Mouse (Mus musculus) heart, postnatal 25 days (tissue): Measurements from ENCODE around the gene Slc52a3. TPM values are rescaled to one million over a fixed set of nuclear protein-coding genes. Genes with fewer than 3 reads are reported as not detected.
A peak's percentile ranks its signal among the peaks of the same experiment; 100 is the strongest.

Experiments used
- DNase-seq: peaks from one replicate; pipeline ENCODE4 v3.0.0; 2022; ENCODE audit warnings: low spot score
- intact Hi-C: fragments of 180-260 bp; cut with DNase I; formaldehyde crosslinking; loops from one replicate; pipeline ENCODE4 v1.15.1; 2025
- total RNA-seq, 2 experiments: library from RNA; stranded (reverse); gene quantifications; 2 replicates each; pipeline ENCODE4 v1.2.3; 2021

Gene Slc52a3
- total RNA-seq, 2 experiments from 2014 or later: 1.8 to 1.9 TPM

DNA sequence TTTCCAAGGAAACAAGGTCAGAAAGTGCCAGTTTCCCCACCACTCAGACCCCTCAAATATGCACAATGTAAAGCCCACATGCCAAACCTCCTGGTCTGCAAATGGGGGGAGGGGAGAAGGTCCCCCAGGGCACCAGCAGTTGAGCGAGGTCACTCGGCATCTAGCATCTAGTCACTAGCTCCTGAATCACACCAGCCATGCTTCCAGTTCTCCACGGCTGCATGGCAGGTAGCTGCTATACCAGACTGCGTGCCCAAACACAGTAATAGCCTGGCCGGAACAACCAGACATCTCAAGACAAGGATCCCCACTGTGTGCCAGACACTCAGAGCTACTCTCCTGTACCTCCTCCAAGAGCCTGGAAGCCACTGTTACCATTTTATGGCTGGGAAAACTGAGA lies 24.6 kb upstream of the Slc52a3 start:
- no peak for DNase-seq
- intact Hi-C loops: loop anchor here (10.0 kb wide), 1 partner anchor 227 kb away; the partner anchor contains the start of gene Psmf1

GRCm38 (mm10) chr2:151972880-151973594 lies 23.3 kb upstream of the Slc52a3 start:
- intact Hi-C loops: loop anchor here (10.0 kb wide), 1 partner anchor 228 kb away; the partner anchor contains the start of gene Psmf1
- DNase-seq: no peak

- no peak for DNase-seq
- intact Hi-C loops: loop anchor here (10.0 kb wide), 1 partner anchor 229 kb away; the partner anchor contains the start of gene Psmf1
These were observed 22.4 kb upstream of the Slc52a3 start for GRCm38 (mm10) chr2:151973595-151974562.

DNA sequence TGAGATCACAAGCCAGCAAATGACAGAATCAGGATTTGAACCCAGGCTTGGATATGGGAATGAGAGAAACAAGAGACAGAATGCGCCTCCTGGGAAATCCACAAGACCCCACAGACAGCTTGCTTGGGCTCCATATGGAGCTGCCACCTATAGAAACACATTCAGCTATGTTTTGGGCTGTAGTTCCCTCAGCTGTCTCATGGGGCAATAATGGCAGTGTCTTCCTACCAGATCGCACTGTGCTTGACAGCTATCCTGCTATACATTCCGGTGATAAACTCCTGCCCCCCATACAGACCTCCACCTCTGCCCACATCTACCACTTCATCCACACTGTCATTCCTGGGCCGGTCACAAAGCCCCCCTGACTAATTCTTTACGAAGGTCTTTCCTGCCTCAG lies 21.0 kb upstream of the Slc52a3 start:
- intact Hi-C loops: loop anchor here (10.0 kb wide), 1 partner anchor 230 kb away; the partner anchor contains the start of gene Psmf1
- no peak for DNase-seq

- DNase-seq: no peak
- intact Hi-C loops: loop anchor here (10.0 kb wide), 1 partner anchor 231 kb away; the partner anchor contains the start of gene Psmf1
These were observed 20.2 kb upstream of the Slc52a3 start for GRCm38 (mm10) chr2:151976067-151976466.

DNA sequence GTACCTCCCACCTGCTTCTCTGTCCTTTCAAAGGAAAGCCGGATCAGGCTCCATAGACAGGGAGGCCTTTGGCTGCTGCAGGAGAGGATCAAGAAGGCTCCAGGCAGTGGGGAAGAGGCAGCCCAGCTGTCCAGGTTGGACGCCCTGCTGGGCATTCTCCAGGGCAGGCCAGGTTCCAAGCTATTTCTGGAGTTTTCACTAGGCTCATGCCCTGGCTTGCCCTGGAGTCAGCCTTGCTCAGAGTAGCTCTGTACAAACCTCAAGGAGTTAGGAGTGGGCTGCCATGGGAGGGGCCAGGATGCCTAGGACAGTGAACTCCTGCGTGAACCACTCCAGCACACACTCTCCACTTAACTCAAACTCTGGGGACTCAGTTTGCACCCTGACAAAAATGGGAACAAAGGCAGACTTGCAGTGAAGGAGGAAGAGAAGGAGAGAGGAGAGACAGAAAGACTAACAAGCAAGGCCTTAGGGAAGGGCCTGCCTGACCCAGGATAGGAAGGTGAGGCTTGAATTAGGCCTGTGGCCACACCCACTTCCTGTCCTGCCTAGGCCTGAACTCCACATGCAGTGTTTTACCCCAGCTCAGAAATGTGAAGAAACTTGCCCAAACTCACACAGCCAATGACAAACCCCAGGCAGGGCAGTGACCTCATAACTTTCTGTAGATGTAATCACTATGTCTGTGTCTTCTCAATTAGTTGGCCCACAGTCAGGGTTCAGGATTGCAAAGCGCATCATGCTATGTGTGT lies 18.4 kb upstream of the Slc52a3 start:
- intact Hi-C loops: loop anchor here (10.0 kb wide), 1 partner anchor 233 kb away; the partner anchor contains the start of gene Psmf1
- no peak for DNase-seq

- intact Hi-C loops: loop anchor here (10.0 kb wide), 1 partner anchor 234 kb away; the partner anchor contains the start of gene Psmf1
- no peak for DNase-seq
These were observed 17.8 kb upstream of the Slc52a3 start for GRCm38 (mm10) chr2:151978494-151978893.

DNA sequence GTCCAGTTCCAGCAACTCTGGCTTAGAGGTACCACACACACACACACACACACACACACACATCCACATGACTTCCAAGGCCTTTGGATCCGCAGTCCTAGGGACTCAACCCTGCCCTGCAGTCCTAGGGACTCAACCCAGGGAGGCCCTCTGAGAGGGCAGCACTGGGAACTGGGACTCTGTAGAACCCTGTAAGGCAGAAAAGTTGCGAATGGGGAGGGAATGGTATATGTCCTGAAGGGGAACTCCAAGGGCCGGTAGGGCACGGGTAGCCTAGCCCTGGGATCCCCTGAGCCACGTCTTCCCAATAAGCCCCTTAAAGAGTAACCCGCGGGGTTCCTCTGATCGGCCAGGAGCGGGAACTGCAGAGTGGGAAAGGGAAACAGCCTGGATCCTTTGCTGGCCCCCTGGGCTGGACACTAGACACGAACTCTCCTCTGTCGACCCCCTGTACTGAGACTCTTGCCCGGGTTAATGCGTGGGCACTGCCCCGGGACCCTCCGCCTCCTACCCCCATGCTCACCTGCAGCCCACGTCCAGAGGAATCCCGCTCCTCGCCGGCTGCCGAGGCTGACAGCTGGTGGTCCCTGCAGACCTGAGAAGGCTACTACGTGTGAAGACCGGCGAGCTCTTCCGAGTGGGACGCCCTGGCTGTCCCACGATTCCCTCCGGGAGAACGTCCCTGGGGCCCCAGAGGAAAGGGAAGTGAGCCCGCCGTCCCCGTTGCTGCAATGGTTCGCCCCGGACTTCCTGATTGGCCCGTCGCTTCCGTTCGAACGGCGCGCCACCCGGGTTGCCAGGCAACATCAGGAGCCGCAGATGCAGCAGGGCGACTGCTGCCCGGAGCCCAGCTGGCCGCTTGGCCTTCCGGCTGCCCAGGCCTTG lies 16.6 kb upstream of the Slc52a3 start, which contains the start of gene Fam110a:
Gene Fam110a (minus strand): TSS at position 750 of the 885 bp plus-strand sequence.
- intact Hi-C loops: loop anchor here (10.0 kb wide), 1 partner anchor 235 kb away; the partner anchor contains the start of gene Psmf1
- peak; percentile 88 for DNase-seq

GRCm38 (mm10) chr2:151980355-151980693 lies 16.0 kb upstream of the Slc52a3 start:
- no peak for DNase-seq
- intact Hi-C loops: no loop called here

DNA sequence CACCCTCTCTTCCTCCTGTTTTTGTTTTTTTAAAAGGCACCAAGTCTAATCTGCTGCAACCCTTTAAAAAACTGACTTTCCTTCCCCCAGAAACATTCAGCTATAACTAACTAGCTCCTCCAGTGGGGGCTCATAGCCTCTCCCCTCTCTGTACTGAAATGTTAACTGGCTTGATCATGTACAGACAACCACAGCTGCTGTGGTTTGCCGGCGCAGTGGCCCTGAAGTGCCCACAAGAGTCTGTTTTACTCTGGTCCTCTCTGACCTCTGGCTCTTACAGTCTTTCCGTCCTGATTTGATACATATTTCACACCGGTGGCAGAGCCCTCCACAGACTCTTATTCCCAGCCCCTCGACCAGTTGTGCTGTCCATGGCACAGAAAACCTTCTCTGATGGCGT lies 15.0 kb upstream of the Slc52a3 start:
- DNase-seq: no peak
- intact Hi-C loops: no loop called here

DNA sequence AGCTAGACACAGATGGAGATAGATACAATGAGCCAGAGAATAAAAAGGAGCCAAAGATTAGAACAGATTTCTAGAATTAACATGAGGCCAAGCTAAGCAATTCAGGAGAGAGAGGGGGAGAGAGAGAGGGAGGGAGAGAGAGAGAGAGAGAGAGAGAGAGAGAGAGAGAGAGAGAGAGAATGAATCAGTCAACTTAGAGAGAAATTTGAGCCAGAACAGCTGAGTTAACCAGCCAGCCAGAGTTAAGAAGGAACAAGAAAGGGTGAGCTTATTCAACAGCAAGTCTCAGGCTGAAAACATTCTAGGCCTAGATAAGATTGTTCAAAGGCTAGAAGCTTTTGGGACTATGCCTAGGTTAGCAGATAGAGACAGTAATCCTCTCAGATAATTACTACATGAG lies 13.8 kb upstream of the Slc52a3 start:
- DNase-seq: no peak
- intact Hi-C loops: no loop called here

DNA sequence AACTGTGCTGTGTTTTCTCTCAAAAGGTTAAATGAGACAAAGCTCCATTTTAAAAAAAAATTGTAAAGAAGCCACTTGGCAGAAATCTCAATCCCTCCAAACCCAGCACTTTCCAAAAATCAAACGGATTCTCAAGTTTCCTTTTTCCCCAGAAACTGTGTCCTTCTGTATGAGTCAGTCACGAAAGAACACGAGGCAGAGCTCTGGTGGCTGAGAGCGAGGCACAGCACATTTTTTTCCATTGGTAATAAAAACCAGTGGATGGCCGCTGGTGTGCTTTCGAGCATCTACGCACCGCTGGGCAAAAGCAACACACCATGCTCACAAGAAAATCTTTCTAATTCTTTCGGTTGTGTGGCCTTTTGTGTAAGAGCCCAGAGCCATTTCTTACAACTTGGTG lies 12.3 kb upstream of the Slc52a3 start:
- no peak for DNase-seq
- intact Hi-C loops: no loop called here

DNA sequence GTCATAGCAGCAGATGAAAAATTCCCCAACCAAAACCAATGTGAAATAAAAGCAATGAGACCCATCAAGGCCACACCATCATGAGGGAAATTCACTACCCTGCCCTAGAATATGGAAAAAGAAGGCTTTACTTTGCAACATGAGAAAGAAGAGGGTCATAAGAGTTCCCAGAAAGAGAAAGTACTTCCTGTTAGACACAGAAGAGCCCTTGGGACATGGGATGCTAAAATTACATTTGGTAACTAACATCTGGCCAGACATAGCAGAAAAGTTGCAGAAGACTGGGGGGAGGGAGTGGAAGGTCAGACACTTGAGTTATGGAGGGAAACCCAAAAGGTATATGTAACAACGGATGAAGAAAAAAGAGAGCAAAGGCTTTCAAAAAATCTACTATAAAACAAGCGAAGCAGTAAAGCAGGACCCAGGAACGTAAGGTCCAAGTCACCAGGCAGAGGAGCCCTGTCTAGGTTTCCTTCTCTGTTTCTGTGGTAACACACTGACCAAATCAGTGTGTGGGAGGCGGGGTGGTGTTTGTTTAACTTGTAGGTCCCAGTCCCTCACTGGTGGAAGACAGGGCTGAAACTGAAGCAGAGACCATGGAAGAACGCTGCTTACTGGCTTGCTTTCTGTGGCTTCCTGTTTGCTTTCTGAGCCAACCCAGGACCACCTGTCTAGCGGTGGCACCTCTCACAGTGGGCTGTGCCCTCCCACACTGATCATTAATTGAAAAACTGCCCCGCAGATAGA lies 10.7 kb upstream of the Slc52a3 start:
- no peak for DNase-seq
- intact Hi-C loops: no loop called here

GRCm38 (mm10) chr2:151986958-151987357 lies 9.4 kb upstream of the Slc52a3 start:
- DNase-seq: no peak
- intact Hi-C loops: no loop called here

GRCm38 (mm10) chr2:151988978-151989377 lies 7.3 kb upstream of the Slc52a3 start:
- no peak for DNase-seq
- intact Hi-C loops: no loop called here

DNA sequence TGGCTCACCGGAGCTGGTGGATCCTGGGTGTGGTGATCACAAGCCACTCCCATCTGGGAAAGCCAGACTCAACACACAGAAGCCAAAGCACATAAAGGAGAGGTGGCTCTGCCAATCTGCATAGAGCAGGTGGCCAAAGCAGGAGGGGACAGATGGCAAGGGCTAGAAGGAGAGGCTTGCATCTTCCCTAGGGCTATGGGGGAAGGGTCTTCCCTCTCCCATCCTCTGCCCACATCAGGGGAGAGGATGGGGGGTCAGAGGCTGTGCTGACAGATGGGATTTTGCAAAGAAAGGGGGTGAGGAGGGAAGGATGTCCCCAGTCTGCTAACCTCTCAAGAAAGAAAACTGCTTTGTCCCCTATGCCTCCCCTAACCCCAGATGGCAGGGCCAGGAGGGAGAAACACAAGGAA lies 5.3 kb upstream of the Slc52a3 start:
- DNase-seq: no peak
- intact Hi-C loops: no loop called here

DNA sequence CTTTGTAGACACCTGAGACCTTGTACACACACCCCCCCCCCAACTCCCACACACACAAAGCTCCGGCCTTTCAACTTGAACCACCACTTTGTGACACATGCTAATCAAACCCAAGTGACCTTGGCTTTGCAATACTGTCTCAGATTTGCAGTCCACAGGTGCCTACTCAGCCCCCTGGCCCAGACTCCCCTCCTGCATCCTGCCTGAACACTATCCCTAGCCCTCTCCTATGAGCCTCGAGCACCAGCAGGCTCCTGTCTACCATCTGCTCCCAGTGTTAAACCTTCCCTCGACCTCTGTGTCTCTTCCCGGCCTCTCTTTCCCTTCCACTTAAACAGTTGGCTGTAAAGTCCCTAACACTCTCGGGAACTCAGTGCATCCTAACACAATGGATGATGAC lies 4.9 kb upstream of the Slc52a3 start:
- intact Hi-C loops: no loop called here
- DNase-seq: no peak
